ENCODE assay signal across 9 mouse cellular contexts in genomic region chr16:24096076-24096475, GRCm38 (mm10).
"Had no signal": no experiment of that assay in that cellular context is flagged by ENCODE, and none has a peak within 500 bp of the region (broad histone marks: within the 10 kb centered on the region; RNA-seq: fewer than 3 reads in every experiment).

No protein-coding gene starts in this region.

- H3K27ac ChIP-seq: left cerebral cortex, adult 2 months; limb, embryonic 15.5 days; liver, embryonic 13.5 days; midbrain, embryonic 12.5 days had no signal

- H3K4me3 ChIP-seq: left cerebral cortex, adult 2 months; limb, embryonic 15.5 days; liver, embryonic 13.5 days; midbrain, embryonic 12.5 days had no signal

- DNase-seq: kidney, postnatal 25 days; liver, embryonic 13.5 days; lung, adult 18-20 months; right cerebral cortex, postnatal 14 days; thymus, adult 18-20 months; thymus, postnatal 14 days had no signal

- H3K4me1 ChIP-seq: limb, embryonic 15.5 days; liver, embryonic 13.5 days; midbrain, embryonic 12.5 days had no signal
